Mouse (Mus musculus): ENCODE measurements around the gene Nos2. TPM values are rescaled to one million over a fixed set of nuclear protein-coding genes. Genes with fewer than 3 reads are reported as not detected.

Gene Nos2
- 5.3 and 6.8 TPM in 2 replicates for polyA plus RNA-seq (2015; fragmentation: Nextera tagmentation; extraction: Ambion mirVana)

DNA sequence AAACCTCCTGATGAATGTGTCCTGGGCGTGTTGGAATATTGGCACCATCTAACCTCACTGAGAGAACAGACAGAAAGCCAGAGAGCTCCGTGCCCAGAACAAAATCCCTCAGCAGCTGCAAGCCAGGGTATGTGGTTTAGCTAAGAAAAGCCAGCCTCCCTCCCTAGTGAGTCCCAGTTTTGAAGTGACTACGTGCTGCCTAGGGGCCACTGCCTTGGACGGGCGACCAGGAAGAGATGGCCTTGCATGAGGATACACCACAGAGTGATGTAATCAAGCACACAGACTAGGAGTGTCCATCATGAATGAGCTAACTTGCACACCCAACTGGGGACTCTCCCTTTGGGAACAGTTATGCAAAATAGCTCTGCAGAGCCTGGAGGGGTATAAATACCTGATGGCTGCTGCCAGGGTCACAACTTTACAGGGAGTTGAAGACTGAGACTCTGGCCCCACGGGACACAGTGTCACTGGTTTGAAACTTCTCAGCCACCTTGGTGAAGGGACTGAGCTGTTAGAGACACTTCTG is at the start of gene Nos2:
TSS of gene Nos2 (plus strand) at position 377 of the 529 bp plus-strand sequence.
- DNase-seq (ENCODE audit: low spot score) (no peak), ATAC-seq (no peak)
- H3K4me1 ChIP-seq (ENCODE audit: insufficient read depth, low read depth, low read length) = peaks cover 7% of the 10 kb centered on the region; the same call in 1 of the 2 replicates
- H3K9me3 ChIP-seq (ENCODE audit: low read length) = no peaks in the 10 kb centered on the region
- TF ChIP-seq EP300 (IDR thresholded peaks at IDR 0.05) (no peak), CTCF (IDR thresholded peaks at IDR 0.05) (no peak)
- H3K36me3 ChIP-seq (ENCODE audit: insufficient read depth, low read length) = no peaks in the 10 kb centered on the region
- WGBS = 47% methylated on average over 6 of the region's 6 CpGs
- peaks cover 15% of the 10 kb centered on the region; the same call in 1 of the 2 replicates for H3K27me3 ChIP-seq (replicated peaks; ENCODE audit: insufficient read depth, low read length)
- no peak within 1 kb of the TSS for H3K27ac ChIP-seq (ENCODE audit: low read length)
- H3K4me2 ChIP-seq (replicated peaks; ENCODE audit: low read depth, low read length) = no peak within 1 kb of the TSS
- no peak within 1 kb of the TSS for H3K4me3 ChIP-seq (ENCODE audit: low read depth, low read length)
- H3K9ac ChIP-seq (replicated peaks; ENCODE audit: low read depth) = no peak within 1 kb of the TSS

DNA sequence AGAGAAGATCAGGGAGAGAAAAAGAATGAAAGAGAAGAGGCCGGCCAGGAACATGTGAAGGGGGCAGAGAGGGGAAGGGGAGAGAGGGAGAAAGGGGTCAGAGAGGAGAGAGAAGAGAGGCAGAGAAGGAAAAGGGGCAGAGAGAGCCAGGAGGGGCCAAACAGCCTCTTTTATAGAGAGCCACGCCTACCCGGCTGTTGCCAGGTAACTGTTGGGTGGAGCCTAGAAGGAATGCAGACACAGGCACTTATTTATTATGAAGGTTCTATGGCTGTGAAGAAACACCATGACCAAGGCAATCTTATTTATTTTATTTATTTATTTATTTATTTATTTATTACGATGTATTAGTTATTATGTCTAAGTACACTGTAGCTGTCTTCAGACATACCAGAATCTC is 49.7 kb upstream of the Nos2 start:
- no peak for DNase-seq (ENCODE audit: low spot score)
- no peaks in the 10 kb centered on the region for H3K4me1 ChIP-seq (ENCODE audit: insufficient read depth, low read depth, low read length)
- ATAC-seq = no peak
- no peaks in the 10 kb centered on the region for H3K27me3 ChIP-seq (replicated peaks; ENCODE audit: insufficient read depth, low read length)
- H3K4me2 ChIP-seq (replicated peaks; ENCODE audit: low read depth, low read length) = no peak overlapping the region
- no peak overlapping the region for H3K4me3 ChIP-seq (ENCODE audit: low read depth, low read length)
- H3K36me3 ChIP-seq (ENCODE audit: insufficient read depth, low read length) = no peaks in the 10 kb centered on the region
- TF ChIP-seq EP300 (IDR thresholded peaks at IDR 0.05) (no peak), CTCF (IDR thresholded peaks at IDR 0.05) (no peak)
- no peaks in the 10 kb centered on the region for H3K9me3 ChIP-seq (ENCODE audit: low read length)
- no peak overlapping the region for H3K27ac ChIP-seq (ENCODE audit: low read length)
- 78% methylated on average over 4 of the region's 4 CpGs for WGBS
- H3K9ac ChIP-seq (replicated peaks; ENCODE audit: low read depth) = no peak overlapping the region

DNA sequence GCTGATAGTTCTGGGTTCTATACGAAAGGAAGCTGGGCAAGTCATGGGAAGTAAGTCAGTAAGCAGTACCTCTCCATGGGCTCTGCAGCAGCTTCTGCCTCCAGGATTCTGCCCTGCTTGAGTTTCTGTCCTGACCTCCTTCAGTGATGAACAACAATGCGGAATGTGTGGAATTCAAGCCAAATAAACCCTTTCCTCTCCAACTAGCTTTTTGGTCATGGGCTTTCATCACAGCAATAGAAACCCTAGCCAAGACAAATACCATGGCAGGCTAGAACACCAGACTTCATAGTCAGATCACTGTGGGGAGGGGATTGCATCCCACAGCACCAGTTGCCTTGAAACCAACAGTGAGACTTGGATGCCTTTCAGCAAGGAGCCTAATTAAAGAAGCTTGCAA is 47.8 kb upstream of the Nos2 start:
- H3K9ac ChIP-seq (replicated peaks; ENCODE audit: low read depth) = no peak overlapping the region
- H3K4me2 ChIP-seq (replicated peaks; ENCODE audit: low read depth, low read length) = no peak overlapping the region
- ATAC-seq (no peak), DNase-seq (ENCODE audit: low spot score) (no peak)
- no peaks in the 10 kb centered on the region for H3K9me3 ChIP-seq (ENCODE audit: low read length)
- H3K4me3 ChIP-seq (ENCODE audit: low read depth, low read length) = no peak overlapping the region
- H3K36me3 ChIP-seq (ENCODE audit: insufficient read depth, low read length) = no peaks in the 10 kb centered on the region
- H3K27ac ChIP-seq (ENCODE audit: low read length) = no peak overlapping the region
- no peaks in the 10 kb centered on the region for H3K27me3 ChIP-seq (replicated peaks; ENCODE audit: insufficient read depth, low read length)
- WGBS = 27% methylated on average over 2 of the region's 2 CpGs
- no peak for TF ChIP-seq EP300 (IDR thresholded peaks at IDR 0.05)
- TF ChIP-seq CTCF (IDR thresholded peaks at IDR 0.05) = no peak
- no peaks in the 10 kb centered on the region for H3K4me1 ChIP-seq (ENCODE audit: insufficient read depth, low read depth, low read length)

DNA sequence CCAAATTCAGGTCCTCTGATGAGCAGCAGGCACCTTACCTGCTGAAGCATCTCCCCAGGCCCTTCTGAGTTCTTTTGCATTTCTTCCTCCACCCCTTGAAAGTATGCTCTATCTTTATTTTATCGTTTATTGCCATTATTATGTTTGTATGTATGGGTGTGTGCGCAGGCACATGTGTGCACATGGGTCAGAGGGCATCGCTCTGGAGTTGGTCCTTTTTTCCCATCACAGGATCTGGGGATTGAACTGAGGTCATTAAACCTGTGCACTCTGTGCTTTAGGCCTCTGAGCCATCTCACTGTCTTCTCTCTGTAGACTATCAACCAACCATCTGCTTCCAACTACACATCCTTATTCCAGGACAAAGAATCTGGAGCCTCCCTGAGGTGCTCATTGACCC is 40.9 kb upstream of the Nos2 start:
- Histone ChIP-seq H3K4me1 (ENCODE audit: insufficient read depth, low read depth, low read length) (no peaks in the 10 kb centered on the region), H3K9me3 (ENCODE audit: low read length) (no peaks in the 10 kb centered on the region), H3K4me2 (replicated peaks; ENCODE audit: low read depth, low read length) (no peak overlapping the region), H3K27ac (ENCODE audit: low read length) (no peak overlapping the region), H3K27me3 (replicated peaks; ENCODE audit: insufficient read depth, low read length) (no peaks in the 10 kb centered on the region), H3K4me3 (ENCODE audit: low read depth, low read length) (no peak overlapping the region), H3K36me3 (ENCODE audit: insufficient read depth, low read length) (no peaks in the 10 kb centered on the region), H3K9ac (replicated peaks; ENCODE audit: low read depth) (no peak overlapping the region)
- DNase-seq (ENCODE audit: low spot score) (no peak), ATAC-seq (no peak)
- TF ChIP-seq CTCF (IDR thresholded peaks at IDR 0.05) (no peak), EP300 (IDR thresholded peaks at IDR 0.05) (no peak)
- WGBS = 88% methylated on average over 3 of the region's 3 CpGs

DNA sequence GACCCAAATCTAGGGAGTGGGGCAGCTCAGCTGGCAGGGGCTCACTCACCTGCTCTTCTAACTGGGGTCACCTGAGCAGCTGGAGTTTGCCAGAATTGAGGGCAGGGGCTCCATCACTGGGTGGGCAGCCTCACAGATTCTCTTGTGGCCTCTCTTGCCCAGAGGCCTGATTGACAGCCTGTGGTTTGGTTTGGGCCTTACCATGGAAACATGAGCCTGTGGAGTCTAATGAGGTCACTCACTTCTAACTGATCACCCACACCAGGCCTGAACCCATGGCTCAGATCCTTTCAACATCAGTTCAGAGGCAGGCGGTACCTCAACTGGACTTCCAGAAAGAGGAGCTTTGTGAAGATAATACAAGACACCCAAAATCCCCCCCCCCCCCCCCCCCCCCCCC is 33.9 kb upstream of the Nos2 start:
- Histone ChIP-seq H3K27me3 (replicated peaks; ENCODE audit: insufficient read depth, low read length) (no peaks in the 10 kb centered on the region), H3K4me1 (ENCODE audit: insufficient read depth, low read depth, low read length) (peaks cover 5% of the 10 kb centered on the region; the same call in 1 of the 2 replicates), H3K4me3 (ENCODE audit: low read depth, low read length) (no peak overlapping the region), H3K9me3 (ENCODE audit: low read length) (no peaks in the 10 kb centered on the region), H3K9ac (replicated peaks; ENCODE audit: low read depth) (no peak overlapping the region), H3K27ac (ENCODE audit: low read length) (no peak overlapping the region), H3K4me2 (replicated peaks; ENCODE audit: low read depth, low read length) (peak overlapping the region; percentile 33; the same call in 1 of the 2 replicates), H3K36me3 (ENCODE audit: insufficient read depth, low read length) (no peaks in the 10 kb centered on the region)
- 70% methylated on average over 1 of the region's 1 CpGs for WGBS
- DNase-seq (ENCODE audit: low spot score) = no peak
- peak; percentile 21; the same call in 1 of the 2 replicates for ATAC-seq
- TF ChIP-seq EP300 (IDR thresholded peaks at IDR 0.05) (no peak), CTCF (IDR thresholded peaks at IDR 0.05) (no peak)

DNA sequence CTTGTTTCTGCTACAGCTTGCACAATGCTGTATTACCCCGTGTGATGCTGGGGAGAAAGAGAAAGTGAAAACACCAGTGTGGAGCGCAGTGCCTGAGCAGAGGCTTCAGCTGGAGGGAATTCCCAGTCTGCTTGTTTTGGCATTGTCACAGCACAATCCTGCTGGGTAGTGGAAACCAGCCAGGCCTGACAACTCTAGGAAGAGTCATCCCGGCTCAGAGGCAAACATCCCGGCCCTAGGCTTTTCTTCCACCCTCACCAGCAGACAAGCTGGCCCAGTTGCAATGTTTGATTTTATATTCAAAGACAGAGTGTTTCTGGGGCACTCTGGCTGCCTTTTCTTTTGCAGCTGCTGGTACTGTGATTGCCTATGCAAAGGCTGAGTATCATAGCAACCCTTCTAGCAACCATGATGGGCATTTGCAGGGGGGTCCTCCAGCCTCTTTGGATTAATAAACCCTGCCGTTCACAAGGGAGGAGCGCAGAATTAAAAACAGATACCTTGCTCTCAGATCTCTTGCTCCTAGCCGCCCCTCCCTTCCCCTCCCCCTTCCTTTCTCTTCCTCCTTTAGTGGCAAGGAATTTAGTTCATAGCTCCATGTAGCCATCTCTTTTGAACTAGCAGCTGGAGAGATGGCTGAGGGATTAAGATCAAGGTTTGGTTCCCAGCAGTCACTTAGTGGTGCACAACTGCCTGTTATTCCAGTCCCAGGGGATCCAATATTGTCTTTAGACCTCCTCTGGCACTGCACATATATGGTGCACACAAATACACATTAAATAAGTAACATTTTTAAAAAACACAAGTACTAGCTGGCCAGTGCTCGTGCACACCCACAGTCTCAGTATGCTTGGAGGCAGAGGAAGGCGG is 33.2 kb upstream of the Nos2 start:
- no peaks in the 10 kb centered on the region for H3K36me3 ChIP-seq (ENCODE audit: insufficient read depth, low read length)
- peaks cover 5% of the 10 kb centered on the region; the same call in 1 of the 2 replicates for H3K4me1 ChIP-seq (ENCODE audit: insufficient read depth, low read depth, low read length)
- no peak overlapping the region for H3K27ac ChIP-seq (ENCODE audit: low read length)
- 39% methylated on average over 9 of the region's 9 CpGs for WGBS
- DNase-seq (ENCODE audit: low spot score) (peak; percentile 93), ATAC-seq (peak; percentile 94)
- no peaks in the 10 kb centered on the region for H3K9me3 ChIP-seq (ENCODE audit: low read length)
- no peak overlapping the region for H3K9ac ChIP-seq (replicated peaks; ENCODE audit: low read depth)
- no peak overlapping the region for H3K4me3 ChIP-seq (ENCODE audit: low read depth, low read length)
- TF ChIP-seq CTCF (IDR thresholded peaks at IDR 0.05) = no peak
- no peak for TF ChIP-seq EP300 (IDR thresholded peaks at IDR 0.05)
- H3K27me3 ChIP-seq (replicated peaks; ENCODE audit: insufficient read depth, low read length) = no peaks in the 10 kb centered on the region
- H3K4me2 ChIP-seq (replicated peaks; ENCODE audit: low read depth, low read length) = peak overlapping the region; percentile 33
